Mouse (Mus musculus) ES-E14 (cell line): ENCODE data around the gene Vps26c.

ENCODE experiments used
- CHD2 ChIP-seq: IDR thresholded peaks from 2 replicates; pipeline ENCODE4 v1.6.1; 2014; ENCODE audit warnings: mild to moderate bottlenecking, low read depth, low read length, inconsistent platforms
- MAFK ChIP-seq: IDR thresholded peaks from 2 replicates; pipeline ENCODE4 v1.6.1; 2014; ENCODE audit warnings: mild to moderate bottlenecking, low read depth, low read length, inconsistent platforms; ENCODE audit not compliant: insufficient read depth
- ZC3H11A ChIP-seq: IDR thresholded peaks from 2 replicates; pipeline ENCODE4 v1.6.1; 2012; ENCODE audit warnings: low read depth, mild to moderate bottlenecking, inconsistent platforms, low read length, borderline replicate concordance
- ZNF384 ChIP-seq: IDR thresholded peaks from 2 replicates; pipeline ENCODE4 v1.6.1; 2012; ENCODE audit warnings: low read depth, low read length, inconsistent platforms

DNA sequence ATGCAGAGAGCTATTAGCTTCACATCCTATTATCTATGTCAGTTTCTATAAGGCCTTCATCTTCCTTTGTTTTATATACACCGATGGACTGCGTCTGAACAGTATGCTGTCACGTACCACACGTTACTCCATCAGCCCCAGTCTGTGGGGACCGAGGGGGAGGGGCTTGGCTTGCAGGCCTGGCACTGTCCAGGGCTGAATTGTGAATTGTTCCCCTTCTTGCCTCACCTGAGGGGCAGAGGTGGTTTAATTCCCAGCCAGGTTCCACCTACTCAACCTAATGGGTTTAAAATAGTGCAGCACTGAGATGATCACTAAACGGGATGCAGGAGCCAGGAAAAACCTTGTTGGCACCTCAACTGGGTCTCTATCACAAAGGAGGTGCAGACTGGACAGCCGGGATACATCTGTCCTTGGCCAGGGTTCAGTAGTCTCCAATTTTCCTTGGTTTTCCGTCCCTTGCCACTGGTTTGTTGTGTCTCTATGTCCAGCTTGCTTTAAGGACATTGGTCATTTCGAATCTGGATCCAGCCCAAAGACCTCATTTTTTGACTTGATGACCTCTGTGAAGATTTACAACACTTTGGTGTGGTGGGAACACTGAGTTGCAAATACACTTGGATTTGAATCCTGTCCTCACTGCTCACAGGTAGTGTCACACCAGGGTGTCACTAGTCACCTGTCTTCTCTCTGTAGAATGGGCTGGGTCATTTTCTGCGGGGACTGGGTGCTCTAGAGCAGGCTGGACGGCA, 40.4 kb upstream of the Vps26c start:
- TF ChIP-seq CHD2 (no peak), ZC3H11A (no peak), MAFK (no peak), ZNF384 (no peak)
